Mouse (Mus musculus) T-cell, adult 66 days (primary cell): ENCODE results near the gene Rsph9. TPM values are rescaled to one million over a fixed set of nuclear protein-coding genes. Genes with fewer than 3 reads are reported as not detected.

Source experiments
- total RNA-seq, 2 experiments: library from RNA; stranded (reverse); gene quantifications; 3 replicates in 1 of 2; 4 replicates in 1 of 2; pipeline ENCODE4 v1.2.4; 2023

Rsph9 gene
- total RNA-seq: not detected

GRCm38 (mm10) chr17:46143578-46144423 lies at the start of gene Rsph9:
Rsph9 (minus strand) TSS chr17:46144216.

DNA sequence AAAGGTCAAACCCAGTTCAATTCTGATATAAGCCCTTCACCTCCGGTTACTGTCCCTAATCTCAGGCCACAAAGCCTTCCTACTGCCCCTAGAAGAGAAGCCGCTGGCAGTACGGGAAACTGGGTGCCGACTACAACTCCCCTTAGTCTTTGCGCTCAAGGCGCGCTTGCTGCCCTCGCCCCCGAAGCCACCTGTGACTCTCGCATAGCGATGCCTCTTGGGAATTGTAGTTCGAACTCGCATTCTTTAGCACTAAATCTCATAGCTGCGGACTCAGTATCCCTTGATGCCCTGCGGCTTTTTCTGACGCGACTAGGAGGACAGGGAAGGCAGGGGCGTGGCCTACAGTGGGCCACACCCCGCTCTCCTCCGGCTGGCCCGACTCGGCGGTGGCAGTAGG lies 16.7 kb upstream of the Rsph9 start, which contains the start of gene Gtpbp2:
Gene Gtpbp2, plus strand, starts transcription at position 347 of the 400 bp plus-strand sequence.

GRCm38 (mm10) chr17:46152847-46153782 lies 9.1 kb upstream of the Rsph9 start, which contains the start of gene Mad2l1bp:
Mad2l1bp (minus strand) TSS chr17:46153553.

GRCm38 (mm10) chr17:46110402-46111289 lies 33.4 kb downstream of the Rsph9 start, which contains the start of gene Mrps18a:
Mrps18a (plus strand) TSS chr17:46110986.

Other genes starting within 250 kb of the Rsph9 start
- 1 to 10 TPM; 2.1 to 2.4 TPM for gene Vegfa, start 111.8 kb downstream of the Rsph9 start, total RNA-seq
- gene Mrps18a, start 33.2 kb downstream of the Rsph9 start, total RNA-seq: 10 to 100 TPM; 50.3 to 52.5 TPM
- gene Mad2l1bp, start 9.3 kb upstream of the Rsph9 start, total RNA-seq: 10 to 100 TPM; 23.8 to 25.9 TPM
- 100 to 1,000 TPM; 209 to 215 TPM for gene Gtpbp2, start 16.8 kb upstream of the Rsph9 start, total RNA-seq
- 10 to 100 TPM; 12.1 to 14.6 TPM for gene Polh, start 58.4 kb upstream of the Rsph9 start, total RNA-seq
- gene Xpo5, start 58.6 kb upstream of the Rsph9 start, total RNA-seq: 10 to 100 TPM; 37.5 to 41.9 TPM
- gene Polr1c, start 103.8 kb upstream of the Rsph9 start, total RNA-seq: 10 to 100 TPM; 60.8 to 70.2 TPM
- gene Yipf3, start 103.9 kb upstream of the Rsph9 start, total RNA-seq: 100 to 1,000 TPM; 110 TPM
- 1 to 10 TPM; 3.2 to 4.9 TPM for gene Lrrc73, start 109.3 kb upstream of the Rsph9 start, total RNA-seq
- 10 to 100 TPM; 44.5 to 55.9 TPM for gene Tjap1, start 138.8 kb upstream of the Rsph9 start, total RNA-seq
- gene Dlk2, start 153.2 kb upstream of the Rsph9 start, total RNA-seq: under 1 TPM in 1 of 2 experiments, not detected in 1; 0.55 TPM
- 10 to 100 TPM; 16.1 to 17.5 TPM for gene Abcc10, start 184.1 kb upstream of the Rsph9 start, total RNA-seq
- gene Zfp318, start 239.5 kb upstream of the Rsph9 start, total RNA-seq: 10 to 100 TPM; 43.3 to 48.2 TPM